Mouse (Mus musculus): ENCODE measurements around the gene Rnf208.

Gene Rnf208

GRCm38 (mm10) chr2:25242101-25242506 is at the start of gene Rnf208, which contains the start of gene Cysrt1:
Rnf208 (plus strand) TSS chr2:25242255.
Cysrt1 (minus strand) TSS chr2:25242452.
- DNase-seq (ENCODE audit: low spot score in 2 of 2), result no peak

- peak in 1 of 2 experiments; percentile 83 for DNase-seq (ENCODE audit: low spot score in 2 of 2)
Measured at GRCm38 (mm10) chr2:25193330-25193770, 48.7 kb upstream of the Rnf208 start.

GRCm38 (mm10) chr2:25194006-25194405 is 48.0 kb upstream of the Rnf208 start:
- DNase-seq (ENCODE audit: low spot score in 2 of 2), result no peak

GRCm38 (mm10) chr2:25194486-25195171 is 47.4 kb upstream of the Rnf208 start:
- no peak for DNase-seq (ENCODE audit: low spot score in 2 of 2)

- no peak for DNase-seq (ENCODE audit: low spot score in 2 of 2)
Measured at GRCm38 (mm10) chr2:25195211-25196156, 46.6 kb upstream of the Rnf208 start.

GRCm38 (mm10) chr2:25196172-25196954 is 45.7 kb upstream of the Rnf208 start, which contains the start of gene Tor4a:
Tor4a (minus strand) TSS chr2:25196886.
- peak in 1 of 2 experiments; percentile 24 for DNase-seq (ENCODE audit: low spot score in 2 of 2)

- no peak for DNase-seq (ENCODE audit: low spot score in 2 of 2)
Measured at GRCm38 (mm10) chr2:25197191-25197590, 44.9 kb upstream of the Rnf208 start.

GRCm38 (mm10) chr2:25197946-25198345 is 44.1 kb upstream of the Rnf208 start:
- no peak for DNase-seq (ENCODE audit: low spot score in 2 of 2)

- no peak for DNase-seq (ENCODE audit: low spot score in 2 of 2)
Measured at GRCm38 (mm10) chr2:25200631-25201030, 41.4 kb upstream of the Rnf208 start.

GRCm38 (mm10) chr2:25203631-25204214 is 38.3 kb upstream of the Rnf208 start:
- DNase-seq (ENCODE audit: low spot score in 2 of 2), result no peak

GRCm38 (mm10) chr2:25207593-25207992 is 34.5 kb upstream of the Rnf208 start:
- no peak for DNase-seq (ENCODE audit: low spot score in 2 of 2)

GRCm38 (mm10) chr2:25210686-25211085 is 31.4 kb upstream of the Rnf208 start:
- no peak for DNase-seq (ENCODE audit: low spot score in 2 of 2)

GRCm38 (mm10) chr2:25211121-25211670 is 30.9 kb upstream of the Rnf208 start, which contains the start of gene Nelfb:
Nelfb (minus strand) TSS chr2:25211489.
- DNase-seq (ENCODE audit: low spot score in 2 of 2), result peak in 1 of 2 experiments; percentile 84

- DNase-seq (ENCODE audit: low spot score in 2 of 2), result no peak
Measured at GRCm38 (mm10) chr2:25213266-25213865, 28.7 kb upstream of the Rnf208 start.

GRCm38 (mm10) chr2:25214444-25214843 is 27.6 kb upstream of the Rnf208 start, which contains the start of gene Stpg3:
Stpg3 (minus strand) TSS chr2:25214637.
- DNase-seq (ENCODE audit: low spot score in 2 of 2), result no peak

GRCm38 (mm10) chr2:25217666-25218065 is 24.4 kb upstream of the Rnf208 start:
- DNase-seq (ENCODE audit: low spot score in 2 of 2), result no peak

GRCm38 (mm10) chr2:25218445-25218844 is 23.6 kb upstream of the Rnf208 start, which contains the start of gene Fam166a:
Fam166a (plus strand) TSS chr2:25218745.
- no peak for DNase-seq (ENCODE audit: low spot score in 2 of 2)

- DNase-seq (ENCODE audit: low spot score in 2 of 2), result no peak
Measured at GRCm38 (mm10) chr2:25221331-25221772, 20.7 kb upstream of the Rnf208 start.

- peak in 1 of 2 experiments; percentile 76 for DNase-seq (ENCODE audit: low spot score in 2 of 2)
Measured at GRCm38 (mm10) chr2:25223681-25224491, 18.2 kb upstream of the Rnf208 start.

- no peak for DNase-seq (ENCODE audit: low spot score in 2 of 2)
Measured at GRCm38 (mm10) chr2:25224492-25224765, 17.6 kb upstream of the Rnf208 start, which contains the start of gene Tubb4b. Tubb4b (minus strand) TSS chr2:25224702.
